Mouse (Mus musculus): ENCODE results near the gene Slc17a1. TPM values are rescaled to one million over a fixed set of nuclear protein-coding genes. Genes with fewer than 3 reads are reported as not detected.

Slc17a1 gene
- total RNA-seq, 2 experiments from 2014 or later, result not detected

DNA sequence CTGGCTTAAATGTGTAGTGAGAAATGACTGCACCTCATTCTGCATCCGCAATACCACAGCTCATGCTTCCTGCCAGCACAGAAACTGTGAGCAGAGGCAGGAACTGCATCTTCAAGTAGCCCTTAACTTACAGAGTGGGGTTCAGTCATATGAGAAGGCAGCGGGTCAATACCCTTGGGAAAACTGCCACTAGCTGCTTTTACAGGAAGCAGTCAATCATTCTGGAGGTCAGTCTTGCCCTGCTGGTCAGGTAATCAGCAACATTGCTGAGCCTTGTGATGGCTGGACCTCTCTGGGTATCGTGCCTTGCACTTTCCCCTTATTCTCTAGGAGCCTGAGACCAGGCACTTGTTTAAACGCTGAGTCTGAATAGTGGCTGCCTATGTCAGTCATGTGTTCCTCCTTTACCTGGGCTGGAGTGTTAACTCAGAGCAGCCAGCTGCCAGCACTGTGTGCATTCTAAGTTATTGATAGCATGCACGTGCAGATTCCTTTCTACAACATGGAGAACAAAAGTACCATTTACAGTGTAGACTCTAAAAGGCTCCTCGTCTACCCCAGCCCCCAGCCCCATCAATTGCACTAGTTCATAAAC is 21.6 kb downstream of the Slc17a1 start:
- no peak for DNase-seq

DNA sequence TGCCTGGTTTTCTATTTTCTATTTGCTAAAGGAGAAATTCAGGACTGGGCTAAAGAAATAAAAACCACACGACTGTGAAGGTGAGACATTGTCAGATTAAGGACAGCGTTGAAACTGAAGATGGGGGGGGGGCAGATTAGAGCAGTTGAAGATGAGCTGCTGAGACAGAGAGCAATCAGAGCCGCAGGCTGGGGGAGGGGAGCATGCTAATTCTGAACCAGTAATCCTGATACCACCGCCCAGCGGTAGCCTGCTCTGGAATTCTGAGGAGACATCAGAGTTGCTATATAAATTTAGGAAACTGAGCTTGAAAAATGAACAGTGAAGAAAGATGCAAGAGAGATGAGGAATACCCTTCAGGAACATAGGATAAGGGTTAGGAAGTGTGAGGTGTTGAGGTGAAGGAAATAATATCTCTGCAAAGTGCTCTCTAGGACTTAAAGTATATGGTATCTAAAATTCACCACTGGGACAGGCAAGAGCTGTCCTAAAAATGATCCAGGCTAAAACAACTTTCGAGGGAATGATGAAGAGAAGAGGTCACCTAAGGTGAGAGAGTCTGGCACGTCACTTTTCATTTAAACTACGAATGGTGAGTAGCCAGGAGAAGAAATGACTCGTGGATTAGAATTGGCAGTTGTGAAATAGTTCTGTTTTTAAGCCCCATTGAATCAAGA is 25.2 kb downstream of the Slc17a1 start:
- DNase-seq, result no peak

DNA sequence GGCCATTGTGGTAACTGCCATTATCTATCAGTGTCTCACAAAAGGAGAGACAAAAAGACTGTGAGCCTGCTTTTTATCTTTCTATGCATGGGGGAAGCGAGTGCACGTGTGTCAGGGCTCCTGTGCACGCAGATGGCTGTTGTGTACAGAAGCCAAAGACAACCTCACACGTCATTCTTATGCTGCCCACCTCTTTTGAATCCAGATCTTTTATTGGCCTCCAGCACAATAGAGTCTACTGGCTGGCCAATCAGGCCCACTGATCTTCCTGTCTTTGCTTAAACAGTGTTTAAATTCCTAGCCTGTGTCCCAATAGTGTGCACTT is 25.7 kb downstream of the Slc17a1 start:
- no peak for DNase-seq

DNA sequence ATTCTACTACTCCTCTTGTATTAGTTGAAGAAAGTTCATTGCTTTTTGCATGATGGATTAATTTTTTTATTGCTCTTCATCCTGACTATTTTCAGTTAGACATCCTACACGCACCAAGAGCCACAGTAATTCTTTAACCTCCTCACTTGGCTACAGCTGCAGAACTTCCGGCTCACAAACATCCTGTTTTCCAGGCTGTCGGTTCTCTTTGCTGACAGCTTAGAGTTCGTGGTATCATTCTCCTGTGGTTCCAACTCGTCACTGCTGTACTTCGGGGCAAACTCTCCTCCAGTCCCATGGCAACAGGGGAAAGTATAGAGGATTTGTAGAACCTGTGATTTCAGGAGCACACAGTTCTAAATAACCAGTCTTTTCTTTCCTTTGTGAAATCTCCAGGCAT is 30.7 kb downstream of the Slc17a1 start:
- no peak for DNase-seq

DNA sequence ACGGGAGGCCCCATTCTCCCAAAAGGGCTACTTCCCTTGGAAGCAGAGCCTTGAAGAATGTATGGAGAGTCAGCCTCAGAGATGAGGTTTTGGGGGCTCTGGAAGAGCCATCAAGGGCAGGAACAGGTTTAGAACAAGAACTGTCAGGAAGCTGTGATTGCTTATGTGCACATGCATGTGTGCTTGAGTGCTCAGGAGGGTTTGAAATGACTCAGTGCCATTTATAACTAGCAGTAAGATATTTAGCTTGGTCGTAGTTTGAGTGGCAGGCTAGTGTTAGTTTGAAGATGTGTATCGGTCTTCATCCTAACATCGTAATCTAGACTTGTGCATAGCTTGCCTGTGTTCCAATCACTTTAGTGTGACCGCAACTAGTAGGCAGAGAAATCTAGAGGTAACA is 39.4 kb downstream of the Slc17a1 start:
- no peak for DNase-seq

DNA sequence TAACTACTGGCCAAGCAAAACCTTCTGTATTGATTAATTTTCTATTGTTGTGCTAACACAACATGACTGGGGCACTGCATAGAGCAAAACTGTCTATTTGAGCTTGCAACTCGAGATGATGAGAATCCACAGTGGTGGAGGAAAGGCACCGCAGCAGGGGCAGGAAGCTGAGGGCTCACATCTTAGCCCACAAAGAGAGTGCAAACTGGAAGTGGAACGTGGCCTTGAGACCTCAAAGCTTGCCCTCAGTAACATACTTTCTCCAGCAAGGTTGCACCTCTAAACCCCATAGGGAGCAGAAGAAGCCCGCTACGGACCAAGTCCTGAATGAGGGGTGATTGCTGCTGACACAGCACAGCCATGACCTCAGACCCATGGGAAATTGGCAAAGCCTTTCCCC is 42.6 kb downstream of the Slc17a1 start:
- no peak for DNase-seq

DNA sequence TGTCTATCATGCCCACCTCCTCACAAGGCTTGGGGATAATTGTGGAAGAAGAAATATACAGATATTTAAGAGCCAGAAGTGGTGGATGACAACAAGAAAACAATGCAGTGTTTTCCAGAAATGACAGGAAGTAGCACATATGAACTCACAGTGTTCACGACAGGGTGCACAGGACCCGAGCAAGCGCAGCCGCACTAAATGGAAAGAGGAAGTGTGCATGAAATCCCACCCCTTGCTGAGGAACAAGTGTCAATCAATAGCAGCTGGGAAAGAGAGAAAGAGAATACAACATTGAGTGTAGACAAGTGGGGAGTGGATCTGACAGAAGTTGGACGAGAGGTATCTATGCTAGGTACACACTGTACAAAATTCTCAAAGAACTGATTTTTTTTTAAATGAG is 43.8 kb downstream of the Slc17a1 start:
- no peak for DNase-seq

DNA sequence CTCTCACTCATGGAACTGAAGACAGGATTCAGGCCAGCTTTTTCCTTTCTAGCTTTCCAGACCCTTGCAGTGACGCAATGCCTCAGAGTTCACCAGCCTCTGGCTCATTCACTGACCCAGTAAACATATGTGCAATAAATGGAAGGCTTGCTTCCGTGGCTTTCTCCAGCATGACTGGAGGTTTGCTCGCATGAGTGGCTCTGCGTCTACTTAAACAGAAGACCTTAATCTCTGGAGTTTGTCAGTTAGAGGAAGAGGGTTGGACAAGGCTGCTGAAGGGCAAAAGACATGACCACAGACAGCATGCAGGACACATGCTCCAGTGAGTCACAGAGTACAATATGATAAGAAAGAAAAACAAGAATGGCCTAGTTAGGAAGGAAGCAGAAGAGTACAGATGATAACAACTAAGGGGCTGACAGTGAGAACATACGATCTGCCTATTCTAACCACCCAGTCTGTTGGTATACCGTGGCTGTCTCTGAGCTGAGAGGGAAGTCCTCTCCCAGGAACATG is 46.3 kb downstream of the Slc17a1 start:
- no peak for DNase-seq

DNA sequence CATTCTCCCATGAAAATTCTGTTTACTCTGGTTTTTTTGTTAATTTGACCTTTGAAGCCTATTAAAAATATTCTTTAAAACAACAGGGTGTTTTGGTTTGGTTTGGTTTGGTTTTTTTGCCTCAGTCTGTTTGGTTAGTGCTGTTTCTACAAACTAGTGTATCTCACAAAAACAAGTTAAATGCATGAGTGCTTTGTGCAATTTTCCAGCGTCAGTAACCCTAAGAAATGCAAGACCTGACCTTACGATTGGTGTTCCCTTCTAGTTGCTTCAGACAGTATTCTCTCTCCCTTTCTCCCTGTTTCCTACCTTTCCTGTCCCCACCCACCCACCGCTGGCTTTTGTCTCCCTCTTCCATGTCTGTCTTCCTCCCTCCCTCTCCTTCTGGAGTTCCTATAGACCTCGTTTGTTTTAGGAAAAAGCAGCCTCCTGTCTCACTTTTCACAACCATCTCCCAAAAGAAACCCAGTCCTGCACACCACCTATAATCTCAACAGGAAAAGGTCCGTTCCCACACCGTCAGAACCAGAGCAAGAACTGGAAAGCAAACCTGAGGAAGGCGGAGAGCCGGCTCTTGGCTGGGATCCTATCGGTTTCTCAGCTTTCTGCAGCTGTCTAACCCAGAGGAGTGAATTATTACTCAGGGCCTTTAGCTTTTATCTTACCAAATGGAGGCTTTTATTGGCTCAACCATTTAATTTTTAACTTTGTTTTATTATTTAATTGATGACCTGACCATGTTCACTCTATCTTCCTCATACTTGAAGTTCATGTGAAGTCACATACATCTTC is 47.0 kb downstream of the Slc17a1 start, which contains the start of gene Slc17a4:
Gene Slc17a4, minus strand, starts transcription at position 634 of the 792 bp plus-strand sequence.
- DNase-seq, result no peak

DNA sequence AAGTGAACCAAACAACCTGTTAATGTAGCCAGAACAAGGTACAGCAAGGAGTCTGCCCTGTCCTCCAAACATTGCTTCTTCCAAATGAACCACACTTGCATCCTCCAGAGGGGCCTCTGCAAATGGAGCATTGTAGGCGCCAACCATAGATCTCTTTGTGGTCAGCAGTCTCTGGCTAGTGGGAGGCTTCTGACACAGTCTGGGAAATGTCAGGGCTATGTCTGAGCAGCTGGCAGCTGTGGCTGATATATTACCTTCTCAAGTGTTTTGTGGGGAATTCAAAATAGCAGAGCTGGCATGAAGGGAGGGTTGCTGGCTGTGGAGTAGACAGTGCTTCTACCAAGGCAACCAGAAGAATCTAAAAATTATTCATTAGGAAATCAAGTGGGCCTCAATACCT is 48.6 kb downstream of the Slc17a1 start:
- DNase-seq, result peak; percentile 14

DNA sequence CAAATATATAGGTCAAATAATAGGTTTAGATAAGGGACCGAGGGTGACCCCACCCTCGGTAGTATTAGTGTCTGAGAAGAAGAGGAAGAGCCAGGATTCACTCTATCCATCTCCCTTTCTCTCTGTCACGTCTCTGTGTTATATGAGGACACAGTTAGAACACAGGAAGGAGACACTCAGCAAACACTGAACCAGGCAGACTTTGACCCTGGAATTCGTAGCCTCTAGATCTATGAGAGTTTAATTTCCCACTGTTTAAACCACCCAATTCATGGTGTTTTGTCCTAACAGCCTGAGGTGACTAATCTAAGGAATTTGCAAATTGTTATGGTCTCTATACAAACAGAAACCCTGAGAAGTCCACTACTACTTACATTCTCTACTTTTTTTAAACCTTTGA is 50.1 kb downstream of the Slc17a1 start:
- DNase-seq, result no peak

DNA sequence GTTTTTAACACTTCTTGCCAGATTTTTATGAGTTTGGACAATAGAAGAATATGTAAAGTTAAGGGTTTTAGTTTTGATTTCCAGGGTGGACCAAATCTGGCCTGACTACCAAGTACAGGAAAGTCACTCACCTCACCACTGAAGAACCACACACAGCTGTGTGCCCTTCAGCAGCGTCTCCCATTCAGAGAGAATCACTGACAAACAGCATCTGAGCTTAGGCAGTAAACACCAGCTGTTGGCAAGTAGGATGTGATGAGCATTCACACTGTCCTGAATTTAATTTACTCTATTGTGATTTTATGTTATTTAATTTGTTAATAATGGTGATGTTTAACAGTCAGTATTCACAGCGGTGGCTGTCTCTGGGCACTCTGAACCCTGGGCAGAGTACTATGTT is 58.2 kb downstream of the Slc17a1 start:
- no peak for DNase-seq

DNA sequence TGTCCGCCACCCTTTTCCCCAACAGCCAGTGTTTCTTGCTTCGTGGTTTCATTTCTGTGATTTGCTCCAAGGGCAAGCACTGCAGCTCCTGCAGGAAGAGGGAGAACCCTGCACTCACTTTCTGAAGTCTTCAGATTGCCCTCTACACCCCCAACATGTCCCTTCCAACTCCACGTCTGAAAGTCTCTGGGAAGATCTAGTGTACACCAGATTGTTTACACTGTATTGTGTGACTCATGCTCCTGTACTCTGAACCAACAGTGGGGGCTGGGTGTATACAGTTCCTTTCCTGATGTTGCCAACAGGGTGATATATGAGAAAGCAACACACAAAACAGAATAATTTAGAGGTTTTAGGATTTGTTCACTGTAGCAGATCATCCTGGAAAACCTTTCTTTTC is 61.1 kb downstream of the Slc17a1 start:
- DNase-seq, result no peak

DNA sequence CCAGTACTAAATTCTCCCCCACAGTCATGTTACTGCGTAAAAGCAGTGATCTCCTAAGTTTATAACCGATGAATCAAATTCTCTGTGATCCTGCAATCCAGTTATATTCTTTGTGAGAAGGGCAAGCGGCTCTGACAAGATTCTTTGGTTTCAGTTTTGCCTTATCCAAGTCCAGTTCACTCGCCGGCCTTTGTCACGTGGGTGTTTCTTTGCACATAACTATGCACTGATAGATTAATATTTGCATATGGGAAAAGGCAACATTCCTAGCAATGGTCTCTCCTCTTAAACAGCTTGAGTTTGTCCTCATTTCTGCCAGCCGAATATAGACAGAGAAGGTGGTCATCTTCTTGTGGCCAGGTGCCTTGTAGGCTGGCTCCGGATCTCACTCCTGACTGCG is 62.9 kb downstream of the Slc17a1 start:
- no peak for DNase-seq

DNA sequence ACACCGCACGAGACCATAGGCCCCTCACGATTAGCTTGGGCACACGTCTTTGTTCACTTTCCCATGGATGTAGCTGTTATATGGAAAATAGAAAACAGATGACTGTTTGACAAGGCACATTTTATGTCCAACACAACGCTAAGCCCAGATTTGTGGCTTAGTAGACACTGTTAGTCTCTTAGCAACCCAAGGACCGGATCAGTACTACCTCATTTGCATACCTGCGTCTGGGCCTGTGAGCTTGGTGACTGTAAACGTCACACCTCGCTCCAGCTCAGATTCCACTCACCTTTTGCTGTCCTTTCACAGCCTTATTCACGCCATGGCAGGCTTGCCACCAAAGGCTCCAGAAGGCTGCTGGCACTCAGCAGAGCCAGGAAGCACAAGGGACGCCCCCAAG is 63.4 kb downstream of the Slc17a1 start:
- no peak for DNase-seq

DNA sequence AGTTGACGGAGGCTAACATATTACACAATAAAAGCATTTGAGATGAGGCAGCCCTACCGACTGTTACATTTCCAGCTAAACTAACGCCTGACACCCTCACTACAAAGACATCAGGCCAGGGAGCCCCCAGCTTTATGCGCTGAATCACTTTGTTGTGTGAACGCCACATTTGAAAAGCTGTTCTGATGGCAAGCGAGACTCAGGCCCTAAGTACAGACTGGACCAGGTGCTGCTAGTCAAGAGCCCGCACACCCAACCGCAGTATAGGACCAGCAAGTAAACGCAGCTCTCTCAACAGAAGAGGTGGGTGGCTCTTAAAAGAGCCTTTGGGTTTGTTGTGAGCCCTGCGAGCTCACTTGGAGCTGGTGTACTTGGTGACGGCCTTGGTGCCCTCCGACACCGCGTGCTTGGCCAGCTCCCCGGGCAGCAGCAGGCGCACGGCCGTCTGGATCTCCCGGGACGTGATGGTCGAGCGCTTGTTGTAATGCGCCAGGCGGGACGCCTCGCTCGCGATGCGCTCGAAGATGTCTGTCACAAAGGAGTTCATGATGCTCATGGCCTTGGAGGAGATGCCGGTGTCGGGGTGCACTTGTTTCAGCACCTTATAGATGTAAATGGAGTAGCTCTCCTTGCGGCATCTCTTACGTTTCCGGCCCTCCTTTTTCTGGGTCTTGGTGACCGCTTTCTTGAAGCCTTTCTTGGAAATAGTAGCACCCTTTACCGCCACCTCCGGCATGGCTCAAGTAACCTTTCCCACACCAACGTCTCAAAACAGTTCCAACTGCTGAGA is 66.1 kb downstream of the Slc17a1 start, which contains the start of gene Hist1h2ba:
Gene Hist1h2ba, minus strand, starts transcription at position 736 of the 790 bp plus-strand sequence.
- DNase-seq, result no peak

DNA sequence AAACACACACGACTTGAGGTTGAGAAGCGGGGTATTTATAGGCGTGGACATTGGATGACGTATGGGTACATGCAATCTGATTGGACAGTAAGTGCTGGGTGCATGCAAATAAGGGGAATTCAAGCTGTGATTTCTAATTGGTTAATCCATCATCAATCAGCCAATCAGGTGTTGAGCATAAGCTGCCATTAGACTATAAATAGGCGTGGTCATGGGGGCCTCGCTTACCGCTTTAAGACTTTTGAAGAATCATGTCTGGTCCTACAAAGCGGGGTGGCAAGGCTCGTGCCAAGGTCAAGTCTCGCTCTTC is 66.6 kb downstream of the Slc17a1 start, which contains the start of gene Hist1h2aa:
Gene Hist1h2aa, plus strand, starts transcription at position 252 of the 310 bp plus-strand sequence.
- DNase-seq, result no peak

DNA sequence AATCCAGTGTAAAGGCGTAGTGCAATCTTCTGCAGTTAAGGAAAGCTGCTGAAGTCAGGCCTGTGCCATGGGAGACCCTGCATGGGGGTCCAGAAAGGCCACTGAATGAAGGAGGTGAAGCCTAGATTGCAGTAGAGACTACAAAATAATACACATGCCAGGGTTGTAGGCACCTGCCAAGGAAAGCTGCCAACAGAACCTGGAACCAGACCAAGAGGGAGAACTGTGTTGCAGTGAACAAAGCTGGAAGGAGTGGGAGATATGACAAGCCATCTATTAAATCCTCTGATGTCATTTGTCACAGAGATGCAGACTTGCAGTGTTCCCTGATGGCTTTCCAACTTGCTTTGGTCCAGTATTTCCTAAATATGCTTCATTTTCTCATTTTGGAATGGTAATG is 71.1 kb downstream of the Slc17a1 start:
- no peak for DNase-seq

DNA sequence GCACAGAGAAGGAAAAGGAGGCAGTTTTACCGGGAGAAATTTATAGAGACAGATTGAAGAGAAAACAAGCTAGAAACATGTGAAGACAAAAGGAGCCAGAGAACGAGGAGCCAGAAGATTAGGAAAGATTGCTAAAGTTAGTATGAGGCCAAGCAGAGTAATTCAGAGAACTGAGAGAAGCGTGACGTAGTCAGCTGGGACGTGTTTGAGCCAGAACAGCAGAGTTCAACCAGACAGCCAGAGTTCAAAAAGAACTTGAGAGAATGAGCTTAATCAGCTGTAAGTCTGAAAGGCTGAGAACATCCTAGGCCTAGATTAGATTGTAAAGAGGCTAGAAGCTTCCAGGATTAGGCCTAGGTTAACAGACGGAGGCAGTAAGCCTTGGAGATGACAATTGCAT is 72.7 kb downstream of the Slc17a1 start:
- DNase-seq, result no peak

DNA sequence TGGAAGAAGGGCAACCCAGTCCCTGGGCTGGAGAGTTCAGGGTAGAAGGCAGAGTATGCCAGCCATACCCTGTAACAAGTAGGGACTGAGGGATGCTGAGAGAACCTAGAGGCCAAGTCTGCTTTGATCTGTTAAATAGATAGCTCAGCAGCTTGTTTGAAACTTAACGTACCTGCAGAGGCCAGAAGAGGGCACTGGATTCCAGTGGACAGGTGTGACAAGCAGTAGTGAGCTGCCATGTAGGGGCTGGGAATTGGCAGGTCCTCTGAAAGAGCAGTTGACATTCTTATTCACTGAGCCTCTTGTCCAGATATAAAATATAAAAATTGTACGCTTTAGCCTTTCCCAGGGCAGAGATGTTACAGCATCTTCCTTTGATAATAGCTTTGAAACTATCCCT is 75.3 kb downstream of the Slc17a1 start:
- DNase-seq, result no peak

All from gastrocnemius, postnatal 25 days (tissue).